Mouse (Mus musculus) cerebellum, adult 2 months (tissue): ENCODE measurements around the gene B4galnt4.

Experiments
- CTCF ChIP-seq: fragments of 200-500 bp; IDR thresholded peaks from 2 replicates; pipeline ENCODE4 v1.5.1; 2011; ENCODE audit warnings: low read depth, mild to moderate bottlenecking, control low read depth, low read length, moderate library complexity, borderline replicate concordance; ENCODE audit not compliant: insufficient read depth
- POLR2A ChIP-seq: fragments of 200-500 bp; IDR thresholded peaks from 2 replicates; pipeline ENCODE4 v1.6.1; 2011; ENCODE audit warnings: low read length, control low read depth, borderline replicate concordance; ENCODE audit not compliant: insufficient read depth

DNA sequence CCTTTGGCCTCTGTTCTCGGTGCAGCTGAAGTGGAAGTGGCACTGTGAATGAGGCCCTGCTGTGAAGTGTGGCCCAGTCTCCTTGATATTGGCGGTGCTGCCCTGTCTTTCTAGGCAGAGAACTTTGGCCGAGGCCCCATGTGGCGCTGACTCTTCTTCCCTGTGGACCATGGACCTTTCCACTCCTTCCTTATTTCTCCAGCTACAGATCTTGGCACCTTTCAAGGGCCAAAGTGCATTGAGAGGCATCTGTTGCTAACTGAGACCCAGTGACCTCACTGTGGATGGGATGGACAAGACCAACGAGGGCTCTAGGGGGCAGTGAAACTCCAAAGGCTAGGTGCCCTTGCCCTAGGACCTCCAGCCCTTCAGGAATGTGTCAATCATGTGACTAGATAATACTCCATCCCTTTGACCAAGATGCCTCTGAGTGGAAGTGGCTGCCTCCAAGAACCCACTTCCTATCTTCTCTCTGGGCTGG is 60.2 kb downstream of the B4galnt4 start:
- TF ChIP-seq POLR2A (no peak), CTCF (no peak)
